Mouse (Mus musculus) lung, postnatal 0 days (tissue): ENCODE measurements at regions not wholly inside any gene's neighbourhood (a gene's known extent, or its start where the extent isn't known, plus 50 kb on each side); places are given as distances from the start of the nearest gene placed in this dataset.

Experiments used
- ATAC-seq: fragments of 200-750 bp; cut with Nextera tagmentation; 2 replicates; pipeline ENCODE4 v1.8.0; 2017; ENCODE audit warnings: moderate library complexity
- DNase-seq: peaks from one replicate; pipeline ENCODE4 v3.0.0-alpha.2; 2016; ENCODE audit warnings: low spot score
- H3K27ac ChIP-seq: fragments of 300-500 bp; sonication (generic); 2 replicates; pipeline ENCODE4 v1.5.1; 2014; ENCODE audit warnings: antibody characterized with exemption, mild to moderate bottlenecking, low read length, mixed read lengths
- H3K27me3 ChIP-seq: fragments of 300-500 bp; sonication (generic); replicated peaks from 2 replicates; pipeline ENCODE4 v1.6.1; 2014; ENCODE audit warnings: low read length, mixed read lengths; ENCODE audit not compliant: insufficient read depth
- H3K36me3 ChIP-seq: fragments of 300-500 bp; sonication (generic); 2 replicates; pipeline ENCODE4 v1.6.1; 2014; ENCODE audit warnings: low read length, mixed read lengths; ENCODE audit not compliant: insufficient read depth
- H3K4me1 ChIP-seq: fragments of 300-500 bp; sonication (generic); 2 replicates; pipeline ENCODE4 v1.6.1; 2014; ENCODE audit warnings: antibody characterized with exemption, low read depth, low read length, mixed read lengths; ENCODE audit not compliant: insufficient read depth
- H3K4me2 ChIP-seq: fragments of 300-500 bp; sonication (generic); replicated peaks from 2 replicates; pipeline ENCODE4 v1.6.1; 2014; ENCODE audit warnings: low read depth, mild to moderate bottlenecking, low read length, moderate library complexity, mixed read lengths
- H3K4me3 ChIP-seq: fragments of 300-500 bp; sonication (generic); 2 replicates; pipeline ENCODE4 v1.5.1; 2014; ENCODE audit warnings: low read depth, low read length
- H3K9ac ChIP-seq: fragments of 300-500 bp; sonication (generic); replicated peaks from 2 replicates; pipeline ENCODE4 v1.6.1; 2014; ENCODE audit warnings: low read depth, mild to moderate bottlenecking
- H3K9me3 ChIP-seq: fragments of 300-500 bp; sonication (generic); 2 replicates; pipeline ENCODE4 v1.6.1; 2016; ENCODE audit warnings: low read length, mixed read lengths
- CTCF ChIP-seq: IDR thresholded peaks from 2 replicates; pipeline ENCODE4 v1.5.1; 2016; ENCODE audit warnings: antibody characterized with exemption, mild to moderate bottlenecking
- EP300 ChIP-seq: IDR thresholded peaks from 2 replicates; pipeline ENCODE4 v1.6.1; 2016; ENCODE audit warnings: antibody characterized with exemption, mild to moderate bottlenecking, control low read depth
- WGBS: fragments of 180-500 bp; shearing (Covaris S2); extraction: QIAGEN DNeasy Blood & Tissue Kit; methylation state at CpG from one replicate; pipeline ENCODE4 v1.1.7; 2014; 5-methylcytosine and 5-hydroxymethylcytosine counted together

DNA sequence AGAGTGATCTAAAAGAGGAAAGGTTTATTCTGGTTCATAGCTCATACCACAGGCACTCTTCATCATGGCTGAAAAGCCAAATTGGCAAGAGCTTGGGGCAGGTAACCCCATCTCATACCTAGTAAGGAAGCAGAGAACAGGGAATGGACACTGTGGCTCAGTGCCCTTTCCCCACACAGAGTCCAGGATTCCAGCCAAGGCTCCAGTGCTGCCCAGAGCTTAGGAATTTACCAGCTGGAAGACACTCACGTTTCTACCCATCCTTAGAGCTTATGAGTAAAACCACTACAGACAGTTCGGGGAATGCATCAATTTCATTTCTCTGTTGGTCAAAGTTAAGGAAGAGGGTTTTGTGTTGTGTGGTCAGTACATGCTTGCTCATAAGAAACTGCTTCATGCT lies 241.0 kb downstream of the Snx13 start:
- TF ChIP-seq EP300 = no peak
- TF ChIP-seq CTCF = no peak
- peak; percentile 4 for DNase-seq
- no peak for ATAC-seq
- no peak overlapping the region for H3K9ac ChIP-seq
- no peak overlapping the region for H3K4me2 ChIP-seq
- no peak overlapping the region for H3K4me3 ChIP-seq
- WGBS = 65% methylated on average over 2 of the region's 2 CpGs
- H3K27ac ChIP-seq = peak overlapping the region; percentile 29; the same call in 1 of the 2 replicates
- no peaks in the 10 kb centered on the region for H3K27me3 ChIP-seq
- no peaks in the 10 kb centered on the region; the same call in 1 of the 2 replicates for H3K4me1 ChIP-seq
- H3K36me3 ChIP-seq = no peaks in the 10 kb centered on the region
- no peaks in the 10 kb centered on the region for H3K9me3 ChIP-seq

- no peak overlapping the region for H3K9ac ChIP-seq
- no peaks in the 10 kb centered on the region for H3K36me3 ChIP-seq
- no peaks in the 10 kb centered on the region for H3K27me3 ChIP-seq
- no peaks in the 10 kb centered on the region for H3K9me3 ChIP-seq
- peak overlapping the region; percentile 29; the same call in 1 of the 2 replicates for H3K27ac ChIP-seq
- peak; percentile 18 for DNase-seq
- 81% methylated on average over 3 of the region's 3 CpGs for WGBS
- H3K4me3 ChIP-seq = no peak overlapping the region
- H3K4me2 ChIP-seq = no peak overlapping the region
- ATAC-seq = no peak
- H3K4me1 ChIP-seq = no peaks in the 10 kb centered on the region; the same call in 1 of the 2 replicates
- TF ChIP-seq EP300 = no peak
- no peak for TF ChIP-seq CTCF
Measured at GRCm38 (mm10) chr12:35287570-35287969, 240.6 kb downstream of the Snx13 start.

GRCm38 (mm10) chr12:35286974-35287553 lies 240.1 kb downstream of the Snx13 start:
- H3K27me3 ChIP-seq = no peaks in the 10 kb centered on the region
- H3K36me3 ChIP-seq = no peaks in the 10 kb centered on the region
- H3K4me1 ChIP-seq = no peaks in the 10 kb centered on the region; the same call in 1 of the 2 replicates
- H3K9me3 ChIP-seq = no peaks in the 10 kb centered on the region
- ATAC-seq = peak; percentile 69
- H3K27ac ChIP-seq = 0 out of 2 replicates have a peak overlapping the region, but pooled peaks have one; percentile 29
- 73% methylated on average over 3 of the region's 3 CpGs for WGBS
- H3K4me2 ChIP-seq = no peak overlapping the region
- H3K4me3 ChIP-seq = no peak overlapping the region
- peak; percentile 69 for TF ChIP-seq EP300
- no peak for TF ChIP-seq CTCF
- DNase-seq = peak; percentile 25
- no peak overlapping the region for H3K9ac ChIP-seq

GRCm38 (mm10) chr12:35284345-35284744 lies 237.4 kb downstream of the Snx13 start:
- WGBS = 9% methylated on average over 2 of the region's 2 CpGs
- Histone ChIP-seq H3K9me3 (no peaks in the 10 kb centered on the region), H3K4me1 (no peaks in the 10 kb centered on the region; the same call in 1 of the 2 replicates), H3K27ac (no peak overlapping the region), H3K4me2 (no peak overlapping the region), H3K4me3 (no peak overlapping the region), H3K36me3 (no peaks in the 10 kb centered on the region), H3K9ac (no peak overlapping the region), H3K27me3 (no peaks in the 10 kb centered on the region)
- ATAC-seq (peak; percentile 61), DNase-seq (no peak)
- TF ChIP-seq EP300 (no peak), CTCF (no peak)

GRCm38 (mm10) chr12:35283925-35284324 lies 236.9 kb downstream of the Snx13 start:
- Histone ChIP-seq H3K9me3 (no peaks in the 10 kb centered on the region), H3K9ac (no peak overlapping the region), H3K27ac (peak overlapping the region; percentile 29; the same call in 1 of the 2 replicates), H3K4me3 (no peak overlapping the region), H3K4me1 (no peaks in the 10 kb centered on the region; the same call in 1 of the 2 replicates), H3K4me2 (no peak overlapping the region), H3K27me3 (no peaks in the 10 kb centered on the region), H3K36me3 (no peaks in the 10 kb centered on the region)
- 6% methylated on average over 5 of the region's 5 CpGs for whole genome bisulfite sequencing
- peak; percentile 58 for ATAC-seq
- TF ChIP-seq EP300 (no peak), CTCF (no peak)
- DNase-seq = peak; percentile 38

GRCm38 (mm10) chr12:35283407-35283806 lies 236.4 kb downstream of the Snx13 start:
- Histone ChIP-seq H3K4me2 (no peak overlapping the region), H3K4me3 (no peak overlapping the region), H3K27ac (no peak overlapping the region), H3K36me3 (no peaks in the 10 kb centered on the region), H3K4me1 (no peaks in the 10 kb centered on the region; the same call in 1 of the 2 replicates), H3K9me3 (no peaks in the 10 kb centered on the region), H3K9ac (no peak overlapping the region), H3K27me3 (no peaks in the 10 kb centered on the region)
- TF ChIP-seq CTCF (no peak), EP300 (no peak)
- ATAC-seq (no peak), DNase-seq (no peak)

DNA sequence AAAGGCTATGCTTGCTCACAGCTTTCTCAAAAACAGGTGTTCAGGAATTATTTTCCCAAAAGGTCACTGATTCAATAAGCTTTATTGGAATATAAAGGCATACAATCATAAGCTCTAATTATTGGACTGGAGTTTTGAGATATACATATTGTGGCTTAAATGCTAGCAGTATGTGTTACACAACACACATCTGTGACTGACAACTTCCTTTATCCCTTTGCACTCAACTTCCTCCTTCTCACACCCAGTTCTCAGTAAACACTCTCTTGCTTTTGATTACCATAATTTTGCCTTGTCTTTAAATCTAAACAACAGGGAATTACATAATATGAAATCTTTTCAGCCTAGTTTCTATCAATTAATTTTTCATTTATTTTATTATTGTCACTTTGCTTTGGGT lies 222.5 kb downstream of the Snx13 start:
- no peaks in the 10 kb centered on the region for H3K9me3 ChIP-seq
- H3K4me3 ChIP-seq = no peak overlapping the region
- H3K4me2 ChIP-seq = no peak overlapping the region
- H3K27me3 ChIP-seq = no peaks in the 10 kb centered on the region
- no peak overlapping the region for H3K27ac ChIP-seq
- DNase-seq (peak; percentile 47), ATAC-seq (no peak)
- no peaks in the 10 kb centered on the region for H3K4me1 ChIP-seq
- H3K36me3 ChIP-seq = no peaks in the 10 kb centered on the region
- TF ChIP-seq EP300 (no peak), CTCF (no peak)
- H3K9ac ChIP-seq = no peak overlapping the region
